19 mouse cellular contexts compared by ENCODE assay signal in the genomic region with DNA sequence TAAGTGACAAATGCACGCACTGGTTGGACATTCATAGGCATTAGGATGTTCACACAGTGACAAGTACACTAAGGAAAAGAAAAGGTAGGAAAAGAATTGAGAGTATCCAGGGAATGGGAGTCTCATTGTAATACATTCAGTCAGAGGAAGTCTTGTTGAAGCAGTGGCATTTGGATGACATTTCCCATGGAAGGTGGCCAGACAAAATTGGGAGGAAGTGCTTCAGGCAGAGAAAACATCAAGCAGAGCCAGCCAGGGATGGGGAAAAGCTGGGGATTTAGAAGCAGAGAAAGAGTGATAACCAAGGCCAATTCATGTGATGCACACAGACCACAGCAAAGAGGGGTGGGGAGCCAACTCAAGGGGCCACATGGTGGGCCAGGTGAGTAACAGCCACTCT.
DNase-seq lines count a peak whose midpoint lies in the region; ATAC-seq and TF ChIP-seq lines count a peak whose summit lies in the region.
"Had no signal": no experiment of that assay in that cellular context is flagged by ENCODE, and none has a peak within 500 bp of the region (broad histone marks: within the 10 kb centered on the region; RNA-seq: fewer than 3 reads in every experiment).

No protein-coding gene starts in this region.

- TF ChIP-seq CTCF in forebrain, postnatal 0 days (IDR thresholded peaks at IDR 0.05; ENCODE audit: low read depth): no peak

- DNase-seq in forebrain, postnatal 0 days: peak; percentile 60
- no peak for DNase-seq in forebrain, embryonic 14.5 days (ENCODE audit: low spot score)
- peak; percentile 27 for DNase-seq in kidney, postnatal 10 days
- peak; percentile 25 to 29 for DNase-seq in right cerebral cortex, postnatal 10 days (ENCODE audit: low spot score in 2 of 2)
- DNase-seq in right cerebral cortex, postnatal 14 days: no peak
- DNase-seq in telencephalon, adult 2 months (ENCODE audit: low read depth, low spot score): peak; percentile 5
- DNase-seq in thymus, postnatal 36 days: no peak
- DNase-seq: adrenal gland, postnatal 25 days; cerebellum, adult 8-10 months; midbrain, embryonic 14.5 days; retina, postnatal 1 day had no signal

- WGBS in forebrain, postnatal 0 days: 87% methylated on average over 1 of the region's 1 CpGs
- 94% methylated on average over 1 of the region's 1 CpGs for WGBS in forebrain, embryonic 14.5 days
- WGBS in kidney, embryonic 16.5 days: 90% methylated on average over 1 of the region's 1 CpGs

- H3K4me3 ChIP-seq in forebrain, postnatal 0 days (ENCODE audit: low read depth, low read length): no peak overlapping the region
- H3K4me3 ChIP-seq in forebrain, embryonic 14.5 days (ENCODE audit: low read depth, low read length): no peak overlapping the region
- H3K4me3 ChIP-seq in kidney, embryonic 16.5 days (ENCODE audit: low read length): no peak overlapping the region
- H3K4me3 ChIP-seq: forebrain, embryonic 10.5 days; kidney, embryonic 15.5 days; liver, embryonic 12.5 days; lung, embryonic 15.5 days; myocyte; stomach, embryonic 15.5 days had no signal

- H3K9me3 ChIP-seq in forebrain, postnatal 0 days (ENCODE audit: low read length): no peaks in the 10 kb centered on the region
- H3K9me3 ChIP-seq in forebrain, embryonic 14.5 days (replicated peaks; ENCODE audit: control insufficient read depth, low read length): no peaks in the 10 kb centered on the region
- H3K9me3 ChIP-seq in kidney, embryonic 16.5 days (ENCODE audit: low read length): no peaks in the 10 kb centered on the region
- H3K9me3 ChIP-seq: forebrain, embryonic 10.5 days; kidney, embryonic 15.5 days; lung, embryonic 15.5 days; stomach, embryonic 15.5 days had no signal

- no peak overlapping the region for H3K27ac ChIP-seq in forebrain, postnatal 0 days (ENCODE audit: low read depth, low read length)
- H3K27ac ChIP-seq in forebrain, embryonic 14.5 days (ENCODE audit: low read depth, low read length): no peak overlapping the region
- no peak overlapping the region for H3K27ac ChIP-seq in kidney, embryonic 16.5 days (ENCODE audit: low read length)
- H3K27ac ChIP-seq: forebrain, embryonic 10.5 days; kidney, embryonic 15.5 days; liver, embryonic 12.5 days; lung, embryonic 15.5 days; stomach, embryonic 15.5 days had no signal

- H3K4me1 ChIP-seq in forebrain, postnatal 0 days (ENCODE audit: insufficient read depth): no peaks in the 10 kb centered on the region
- H3K4me1 ChIP-seq in forebrain, embryonic 14.5 days (ENCODE audit: control insufficient read depth, insufficient read depth, low read length): no peaks in the 10 kb centered on the region
- H3K4me1 ChIP-seq in kidney, embryonic 16.5 days (ENCODE audit: insufficient read depth, low read length): no peaks in the 10 kb centered on the region
- H3K4me1 ChIP-seq: forebrain, embryonic 10.5 days; kidney, embryonic 15.5 days; liver, embryonic 12.5 days; lung, embryonic 15.5 days; stomach, embryonic 15.5 days had no signal

- H3K27me3 ChIP-seq in forebrain, postnatal 0 days (ENCODE audit: insufficient read depth, low read length): no peaks in the 10 kb centered on the region
- no peaks in the 10 kb centered on the region for H3K27me3 ChIP-seq in forebrain, embryonic 14.5 days (replicated peaks; ENCODE audit: control insufficient read depth, insufficient read depth, low read length)
- no peaks in the 10 kb centered on the region for H3K27me3 ChIP-seq in kidney, embryonic 16.5 days (ENCODE audit: insufficient read depth, low read length)
- H3K27me3 ChIP-seq: kidney, embryonic 15.5 days; liver, embryonic 12.5 days; lung, embryonic 15.5 days; stomach, embryonic 15.5 days had no signal

- no peak overlapping the region for H3K9ac ChIP-seq in forebrain, postnatal 0 days
- no peak overlapping the region for H3K9ac ChIP-seq in forebrain, embryonic 14.5 days (ENCODE audit: low read length)
- H3K9ac ChIP-seq in kidney, embryonic 16.5 days (replicated peaks; ENCODE audit: low read length): no peak overlapping the region
- H3K9ac ChIP-seq: kidney, embryonic 15.5 days; liver, embryonic 12.5 days; lung, embryonic 15.5 days; stomach, embryonic 15.5 days had no signal

- no peaks in the 10 kb centered on the region for H3K36me3 ChIP-seq in forebrain, postnatal 0 days (ENCODE audit: insufficient read depth)
- H3K36me3 ChIP-seq in forebrain, embryonic 14.5 days (ENCODE audit: control insufficient read depth, insufficient read depth, low read length): no peaks in the 10 kb centered on the region
- no peaks in the 10 kb centered on the region for H3K36me3 ChIP-seq in kidney, embryonic 16.5 days (ENCODE audit: insufficient read depth, low read length)
- H3K36me3 ChIP-seq: forebrain, embryonic 10.5 days; kidney, embryonic 15.5 days; liver, embryonic 12.5 days; lung, embryonic 15.5 days; stomach, embryonic 15.5 days had no signal

- no peak overlapping the region for H3K4me2 ChIP-seq in forebrain, postnatal 0 days (ENCODE audit: low read depth)
- H3K4me2 ChIP-seq in forebrain, embryonic 14.5 days (ENCODE audit: low read length): no peak overlapping the region
- H3K4me2 ChIP-seq in kidney, embryonic 16.5 days (replicated peaks; ENCODE audit: low read depth, low read length): no peak overlapping the region
- H3K4me2 ChIP-seq: kidney, embryonic 15.5 days; liver, embryonic 12.5 days; lung, embryonic 15.5 days; stomach, embryonic 15.5 days had no signal

- no peak for ATAC-seq in forebrain, postnatal 0 days
- no peak for ATAC-seq in forebrain, embryonic 14.5 days
- ATAC-seq in kidney, embryonic 16.5 days (ENCODE audit: low FRiP score, low TSS enrichment): no peak
- ATAC-seq: inflammation-experienced regulatory T-cells, adult 6 months; liver, embryonic 12.5 days had no signal

Comparison
In these comparisons a context has a peak if more than half of its experiments do, and no peak if none do; other contexts are left out.
1. DNase-seq: peak in forebrain, postnatal 0 days (single experiment), kidney, postnatal 10 days (single experiment), right cerebral cortex, postnatal 10 days (2 of 2) and telencephalon, adult 2 months (single experiment); none in forebrain, embryonic 14.5 days (single experiment), right cerebral cortex, postnatal 14 days (single experiment) and thymus, postnatal 36 days (0 of 2).